In the genomic region with DNA sequence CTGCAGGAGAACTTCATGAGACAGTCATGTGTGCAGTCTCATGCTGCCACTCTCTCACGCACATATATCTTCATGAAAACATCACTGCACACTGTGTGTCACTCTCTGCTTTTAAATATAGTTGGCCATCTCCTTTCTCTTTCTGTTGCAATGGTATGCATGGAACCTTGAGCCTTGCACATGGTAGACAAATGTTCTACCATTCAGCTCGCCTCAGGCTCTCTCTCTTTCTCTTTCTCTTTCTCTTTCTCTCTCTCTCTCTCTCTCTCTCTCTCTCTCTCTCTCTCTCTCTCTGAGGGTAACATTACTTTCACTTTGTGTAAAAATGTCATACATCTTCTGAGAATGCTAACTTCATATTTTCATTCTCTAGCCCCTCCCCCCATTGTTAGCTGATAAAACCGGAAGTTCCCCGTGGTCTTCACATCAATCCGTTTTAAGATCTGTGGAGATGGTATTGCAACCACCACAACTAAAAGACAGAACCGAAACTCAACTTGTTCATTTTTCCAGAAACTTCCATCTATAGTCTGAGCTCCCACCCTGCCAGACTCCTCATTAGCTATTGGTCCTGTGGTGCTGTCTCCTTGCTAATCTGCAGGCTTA, we compare ENCODE assay signal across 16 mouse cellular contexts.
"Had no signal": no experiment of that assay in that cellular context is flagged by ENCODE, and none has a peak within 500 bp of the region (broad histone marks: within the 10 kb centered on the region; RNA-seq: fewer than 3 reads in every experiment).

No protein-coding gene starts in this region.

- ATAC-seq: lung, postnatal 0 days; midbrain, embryonic 15.5 days had no signal

- H3K27me3 ChIP-seq: liver, embryonic 15.5 days; megakaryocyte, embryonic 14.5 days; midbrain, embryonic 15.5 days; neural tube, embryonic 13.5 days had no signal

- H3K27ac ChIP-seq: layer of hippocampus, adult 2 months; left cerebral cortex, adult 2 months; limb, embryonic 10.5 days; liver, embryonic 15.5 days; midbrain, embryonic 15.5 days; stomach, postnatal 0 days had no signal

- H3K36me3 ChIP-seq: limb, embryonic 10.5 days; liver, embryonic 15.5 days; midbrain, embryonic 15.5 days; neural tube, embryonic 13.5 days had no signal

- DNase-seq: kidney, adult 18-20 months; kidney, postnatal 10 days; kidney, postnatal 4 days; lung, adult 2 months; lung, postnatal 36 days; right cerebral cortex, postnatal 14 days; thymus, postnatal 4 days had no signal

- H3K4me3 ChIP-seq: layer of hippocampus, adult 2 months; left cerebral cortex, adult 2 months; limb, embryonic 10.5 days; liver, embryonic 15.5 days; megakaryocyte, embryonic 14.5 days; midbrain, embryonic 15.5 days; neural tube, embryonic 13.5 days had no signal

- H3K4me1 ChIP-seq: megakaryocyte, embryonic 14.5 days; midbrain, embryonic 15.5 days had no signal
